Comparison of ENCODE assay signal across 25 mouse cellular contexts in genomic region chr1:73428101-73428500, GRCm38 (mm10).
DNase-seq lines count a peak whose midpoint lies in the region; ATAC-seq and TF ChIP-seq lines count a peak whose summit lies in the region.
"Had no signal": no experiment of that assay in that cellular context is flagged by ENCODE, and none has a peak within 500 bp of the region (broad histone marks: within the 10 kb centered on the region; RNA-seq: fewer than 3 reads in every experiment).

No protein-coding gene starts in this region.

- no peaks in the 10 kb centered on the region for H3K9me3 ChIP-seq in intestine, embryonic 14.5 days (ENCODE audit: control insufficient read depth, low read length)
- no peaks in the 10 kb centered on the region for H3K9me3 ChIP-seq in intestine, embryonic 16.5 days (ENCODE audit: control insufficient read depth, low read length)
- H3K9me3 ChIP-seq in stomach, embryonic 15.5 days = no peaks in the 10 kb centered on the region
- H3K9me3 ChIP-seq: embryonic facial prominence, embryonic 10.5 days; embryonic facial prominence, embryonic 12.5 days; forebrain, embryonic 13.5 days; forebrain, embryonic 15.5 days; G1E had no signal

- TF ChIP-seq POLR2A in embryonic fibroblast, embryonic 13.5 days (IDR thresholded peaks at IDR 0.05; ENCODE audit: low read depth, low read length) = no peak
- no peak for TF ChIP-seq POLR2A in thymus, adult 2 months (IDR thresholded peaks at IDR 0.05; ENCODE audit: control insufficient read depth, extremely low read depth, insufficient read depth, low read length, poor library complexity)

- H3K4me3 ChIP-seq in intestine, embryonic 14.5 days (ENCODE audit: low read depth, low read length) = no peak overlapping the region
- H3K4me3 ChIP-seq in intestine, embryonic 16.5 days (ENCODE audit: low read length) = no peak overlapping the region
- H3K4me3 ChIP-seq in embryonic fibroblast, embryonic 13.5 days (ENCODE audit: insufficient read depth, low read length) = no peak overlapping the region
- no peak overlapping the region for H3K4me3 ChIP-seq in stomach, embryonic 15.5 days (replicated peaks)
- no peak overlapping the region for H3K4me3 ChIP-seq in thymus, adult 2 months (ENCODE audit: control insufficient read depth, insufficient read depth, low read length)
- H3K4me3 ChIP-seq: embryonic facial prominence, embryonic 10.5 days; embryonic facial prominence, embryonic 12.5 days; erythroblast, embryonic 14.5 days; forebrain, embryonic 13.5 days; forebrain, embryonic 15.5 days had no signal

- H3K27ac ChIP-seq in intestine, embryonic 14.5 days (ENCODE audit: low read depth) = peak overlapping the region; percentile 33; the same call in 1 of the 2 replicates
- H3K27ac ChIP-seq in intestine, embryonic 16.5 days (ENCODE audit: low read length) = no peak overlapping the region
- H3K27ac ChIP-seq in embryonic fibroblast, embryonic 13.5 days (ENCODE audit: insufficient read depth, low read length) = peak overlapping the region; percentile 86
- H3K27ac ChIP-seq in stomach, embryonic 15.5 days = peak overlapping the region; percentile 18; the same call in 1 of the 2 replicates
- no peak overlapping the region for H3K27ac ChIP-seq in thymus, adult 2 months (ENCODE audit: control insufficient read depth, insufficient read depth, low read length)
- H3K27ac ChIP-seq: embryonic facial prominence, embryonic 10.5 days; embryonic facial prominence, embryonic 12.5 days; forebrain, embryonic 13.5 days; forebrain, embryonic 15.5 days had no signal

- H3K36me3 ChIP-seq in intestine, embryonic 14.5 days (ENCODE audit: control insufficient read depth, insufficient read depth, low read length) = no peaks in the 10 kb centered on the region
- H3K36me3 ChIP-seq in intestine, embryonic 16.5 days (ENCODE audit: control insufficient read depth, insufficient read depth, low read length) = no peaks in the 10 kb centered on the region
- H3K36me3 ChIP-seq in stomach, embryonic 15.5 days = no peaks in the 10 kb centered on the region
- no peaks in the 10 kb centered on the region for H3K36me3 ChIP-seq in thymus, adult 2 months (ENCODE audit: control insufficient read depth, insufficient read depth, low read length)
- H3K36me3 ChIP-seq: embryonic facial prominence, embryonic 10.5 days; embryonic facial prominence, embryonic 12.5 days; forebrain, embryonic 15.5 days; G1E had no signal

- no peak for DNase-seq in intestine, embryonic 14.5 days (ENCODE audit: low spot score)
- DNase-seq in layer of hippocampus, adult 8-10 months (ENCODE audit: low spot score in 2 of 2) = no peak
- DNase-seq in thymus, adult 2 months = no peak
- DNase-seq: adrenal gland, adult 8-10 months; adrenal gland, postnatal 14 days; adrenal gland, postnatal 36 days; B cell, adult 2 months; cerebellum, adult 11-12 months; cerebellum, adult 2 months; cerebellum, adult 9-10 months; cerebellum, postnatal 10 days; cerebellum, postnatal 25 days; forebrain, postnatal 0 days had no signal

- ATAC-seq in intestine, embryonic 14.5 days (replicated peaks; ENCODE audit: low FRiP score, low TSS enrichment, low read depth) = no peak
- ATAC-seq in intestine, embryonic 16.5 days = no peak
- ATAC-seq in stomach, embryonic 15.5 days (ENCODE audit: insufficient read depth, low FRiP score, low read depth) = no peak
- ATAC-seq: activated CD4-positive, CD25-positive, alpha-beta regulatory T cell, adult 4 months; CD4-positive, CD25-positive, alpha-beta regulatory T cell, adult 4 months; forebrain, embryonic 13.5 days; forebrain, embryonic 15.5 days; forebrain, postnatal 0 days; Patski had no signal

- H3K9ac ChIP-seq in intestine, embryonic 14.5 days (ENCODE audit: low read length) = no peak overlapping the region
- no peak overlapping the region for H3K9ac ChIP-seq in intestine, embryonic 16.5 days (ENCODE audit: low read depth, low read length)
- no peak overlapping the region for H3K9ac ChIP-seq in stomach, embryonic 15.5 days
- H3K9ac ChIP-seq: embryonic facial prominence, embryonic 12.5 days; forebrain, embryonic 13.5 days; forebrain, embryonic 15.5 days; forebrain, postnatal 0 days had no signal

- H3K27me3 ChIP-seq in intestine, embryonic 14.5 days (replicated peaks; ENCODE audit: control insufficient read depth, insufficient read depth, low read length) = no peaks in the 10 kb centered on the region
- no peaks in the 10 kb centered on the region for H3K27me3 ChIP-seq in intestine, embryonic 16.5 days (replicated peaks; ENCODE audit: control insufficient read depth, insufficient read depth, low read length)
- no peaks in the 10 kb centered on the region for H3K27me3 ChIP-seq in stomach, embryonic 15.5 days (replicated peaks)
- no peaks in the 10 kb centered on the region for H3K27me3 ChIP-seq in thymus, adult 2 months (ENCODE audit: control insufficient read depth, insufficient read depth, low read length)
- H3K27me3 ChIP-seq: embryonic facial prominence, embryonic 12.5 days; forebrain, embryonic 13.5 days; forebrain, embryonic 15.5 days; Patski had no signal

- TF ChIP-seq CTCF in embryonic fibroblast, embryonic 13.5 days (IDR thresholded peaks at IDR 0.05; ENCODE audit: borderline replicate concordance, insufficient read depth, low read length) = no peak
- TF ChIP-seq CTCF in thymus, adult 2 months (IDR thresholded peaks at IDR 0.05; ENCODE audit: borderline replicate concordance, control insufficient read depth, extremely low read depth, insufficient read depth, low read length, poor library complexity) = no peak

- 51% methylated on average over 4 of the region's 4 CpGs for WGBS in intestine, embryonic 14.5 days
- WGBS in intestine, embryonic 16.5 days = 59% methylated on average over 4 of the region's 4 CpGs
- WGBS in stomach, embryonic 15.5 days = 61% methylated on average over 4 of the region's 4 CpGs
- WGBS in thymus, adult 2 months = 95% methylated on average over 4 of the region's 4 CpGs

- no peak overlapping the region for H3K4me2 ChIP-seq in intestine, embryonic 14.5 days (ENCODE audit: low read length)
- H3K4me2 ChIP-seq in intestine, embryonic 16.5 days (ENCODE audit: low read depth, low read length) = no peak overlapping the region
- H3K4me2 ChIP-seq in stomach, embryonic 15.5 days = no peak overlapping the region
- H3K4me2 ChIP-seq: embryonic facial prominence, embryonic 12.5 days; forebrain, embryonic 13.5 days; forebrain, embryonic 15.5 days had no signal

- H3K4me1 ChIP-seq in intestine, embryonic 14.5 days (replicated peaks; ENCODE audit: control insufficient read depth, insufficient read depth, low read length) = peaks cover 9% of the 10 kb centered on the region; the same call in 1 of the 2 replicates
- no peaks in the 10 kb centered on the region for H3K4me1 ChIP-seq in intestine, embryonic 16.5 days (ENCODE audit: control insufficient read depth, insufficient read depth, low read length)
- H3K4me1 ChIP-seq in embryonic fibroblast, embryonic 13.5 days (ENCODE audit: control insufficient read depth, insufficient read depth, low read length) = no peaks in the 10 kb centered on the region
- no peaks in the 10 kb centered on the region for H3K4me1 ChIP-seq in stomach, embryonic 15.5 days
- no peaks in the 10 kb centered on the region for H3K4me1 ChIP-seq in thymus, adult 2 months (replicated peaks; ENCODE audit: control insufficient read depth, insufficient read depth, low read length)
- H3K4me1 ChIP-seq: embryonic facial prominence, embryonic 12.5 days; forebrain, embryonic 13.5 days; forebrain, embryonic 15.5 days had no signal

Comparison
In these comparisons a context has a peak if more than half of its experiments do, and no peak if none do; other contexts are left out.
1. H3K27ac ChIP-seq: peak in intestine, embryonic 14.5 days (single experiment), embryonic fibroblast, embryonic 13.5 days (single experiment) and stomach, embryonic 15.5 days (single experiment); none in intestine, embryonic 16.5 days (single experiment) and thymus, adult 2 months (single experiment).